Mouse (Mus musculus) thymus, adult 18-20 months (tissue): Measurements from ENCODE around the gene Hal.

Experiments
- DNase-seq, 2 experiments: peaks; one replicate each; pipeline ENCODE4 v3.0.0; 2022; ENCODE audit warnings: mixed read lengths in 2 of 2

Hal gene

DNA sequence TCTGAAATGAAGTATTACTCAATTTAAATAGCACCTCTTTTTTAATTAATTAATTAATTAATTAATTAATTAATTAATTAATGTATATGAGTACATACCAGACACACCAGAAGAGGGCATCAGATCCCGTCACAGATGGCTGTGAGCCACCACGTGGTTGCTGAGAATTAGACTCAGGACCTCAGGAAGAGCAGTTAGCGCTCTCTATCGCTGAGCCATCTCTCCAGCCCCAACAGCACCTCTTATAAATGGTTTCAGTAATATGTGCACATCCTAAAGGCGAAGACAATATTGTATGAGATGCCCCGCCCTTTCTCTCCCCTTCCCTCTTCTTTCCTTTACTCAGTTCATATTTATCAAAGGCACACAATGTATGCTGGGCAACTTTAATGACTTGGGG is 80.1 kb downstream of the Hal start:
- DNase-seq, result no peak
